8 mouse cellular contexts compared by ENCODE assay signal in genomic region chr11:117307895-117308786, GRCm38 (mm10).
DNase-seq lines count a peak whose midpoint lies in the region; ATAC-seq and TF ChIP-seq lines count a peak whose summit lies in the region.

No protein-coding gene starts in this region.

- H3K4me3 ChIP-seq in left cerebral cortex, adult 2 months: no peak overlapping the region
- no peak overlapping the region; the same call in 1 of the 2 replicates for H3K4me3 ChIP-seq in heart, embryonic 11.5 days (ENCODE audit: low read depth, low read length)
- H3K4me3 ChIP-seq in limb, embryonic 10.5 days: no peak overlapping the region
- no peak overlapping the region for H3K4me3 ChIP-seq in midbrain, postnatal 0 days (ENCODE audit: low read depth, low read length)

- no peaks in the 10 kb centered on the region for H3K36me3 ChIP-seq in heart, embryonic 11.5 days (ENCODE audit: control insufficient read depth, insufficient read depth, low read length)
- peaks cover 63% of the 10 kb centered on the region for H3K36me3 ChIP-seq in limb, embryonic 10.5 days
- no peaks in the 10 kb centered on the region for H3K36me3 ChIP-seq in midbrain, postnatal 0 days (ENCODE audit: insufficient read depth, low read length)

- H3K27me3 ChIP-seq in heart, embryonic 11.5 days (ENCODE audit: control insufficient read depth, insufficient read depth, low read length): no peaks in the 10 kb centered on the region
- no peaks in the 10 kb centered on the region for H3K27me3 ChIP-seq in limb, embryonic 10.5 days (ENCODE audit: low read depth, poor library complexity, severe bottlenecking)
- no peaks in the 10 kb centered on the region for H3K27me3 ChIP-seq in midbrain, postnatal 0 days (ENCODE audit: insufficient read depth, low read length)

- no peak for DNase-seq in left cerebral cortex, adult 2 months (ENCODE audit: extremely low spot score in 1 of 2, low spot score in 2 of 2)
- no peak for DNase-seq in left cerebral cortex, adult 11 months (ENCODE audit: low spot score)
- peak; percentile 69 for DNase-seq in adrenal gland, postnatal 25 days
- no peak for DNase-seq in limb, embryonic 10.5 days (ENCODE audit: low spot score)
- no peak for DNase-seq in midbrain, postnatal 0 days (ENCODE audit: low spot score)
- no peak for DNase-seq in layer of hippocampus, postnatal 14 days (ENCODE audit: low spot score in 2 of 2)
- no peak for DNase-seq in layer of hippocampus, postnatal 36 days

- H3K4me1 ChIP-seq in heart, embryonic 11.5 days (ENCODE audit: control insufficient read depth, insufficient read depth, low read length): peaks cover 69% of the 10 kb centered on the region
- peaks cover 92% of the 10 kb centered on the region for H3K4me1 ChIP-seq in limb, embryonic 10.5 days
- 0 out of 2 replicates have a peak, but pooled peaks cover 5% of the 10 kb centered on the region for H3K4me1 ChIP-seq in midbrain, postnatal 0 days (ENCODE audit: insufficient read depth, low read length)

- peak overlapping the region; percentile 47 for H3K4me2 ChIP-seq in heart, embryonic 11.5 days
- no peak overlapping the region for H3K4me2 ChIP-seq in midbrain, postnatal 0 days (ENCODE audit: low read depth, low read length, poor library complexity, severe bottlenecking)

- ATAC-seq in heart, embryonic 11.5 days (replicated peaks; ENCODE audit: insufficient number of reproducible peaks, low FRiP score, low TSS enrichment): peak; percentile 69; the same call in 1 of the 2 replicates
- ATAC-seq in midbrain, postnatal 0 days (ENCODE audit: low FRiP score): no peak; the same call in 1 of the 2 replicates

- no peaks in the 10 kb centered on the region for H3K9me3 ChIP-seq in heart, embryonic 11.5 days (replicated peaks; ENCODE audit: control insufficient read depth, low read length)
- no peaks in the 10 kb centered on the region for H3K9me3 ChIP-seq in limb, embryonic 10.5 days (replicated peaks)
- H3K9me3 ChIP-seq in midbrain, postnatal 0 days (ENCODE audit: low read length): no peaks in the 10 kb centered on the region

- WGBS in heart, embryonic 11.5 days (ENCODE audit: insufficient replicate concordance): 18% methylated on average over 13 of the region's 13 CpGs
- 32% methylated on average over 13 of the region's 13 CpGs for WGBS in limb, embryonic 10.5 days
- 39% methylated on average over 13 of the region's 13 CpGs for WGBS in midbrain, postnatal 0 days

- intact Hi-C loops in left cerebral cortex, adult 2 months (cut with DNase I): no loop called here

- H3K9ac ChIP-seq in heart, embryonic 11.5 days (ENCODE audit: low read depth, low read length): peak overlapping the region; percentile 13; the same call in 1 of the 2 replicates
- no peak overlapping the region for H3K9ac ChIP-seq in midbrain, postnatal 0 days (replicated peaks; ENCODE audit: low read length, poor library complexity, severe bottlenecking)

- no peak for TF ChIP-seq CTCF in left cerebral cortex, adult 2 months (IDR thresholded peaks at IDR 0.05)
- peak; percentile 27; the same call in 1 of the 2 replicates for TF ChIP-seq CTCF in midbrain, postnatal 0 days (IDR thresholded peaks at IDR 0.05)

- peak overlapping the region; percentile 55 for H3K27ac ChIP-seq in left cerebral cortex, adult 2 months
- peak overlapping the region; percentile 46 for H3K27ac ChIP-seq in heart, embryonic 11.5 days (ENCODE audit: low read depth, low read length)
- H3K27ac ChIP-seq in limb, embryonic 10.5 days: peak overlapping the region; percentile 69
- no peak overlapping the region for H3K27ac ChIP-seq in midbrain, postnatal 0 days (ENCODE audit: low read depth, low read length)
